Mouse (Mus musculus) C2C12 (cell line): Measurements from ENCODE around the gene Dlgap5. TPM values are rescaled to one million over a fixed set of nuclear protein-coding genes. Genes with fewer than 3 reads are reported as not detected.

Experiments used
- H3K27me3 ChIP-seq: one replicate; pipeline ENCODE4 v1.6.1; 2011; ENCODE audit not compliant: control insufficient read depth, insufficient read depth, insufficient read length
- H3K36me3 ChIP-seq: one replicate; pipeline ENCODE4 v1.6.1; 2011; ENCODE audit not compliant: control insufficient read depth, insufficient read depth
- H3K4me3 ChIP-seq: one replicate; pipeline ENCODE4 v1.5.1; 2011; ENCODE audit warnings: mild to moderate bottlenecking, control low read depth; ENCODE audit not compliant: poor library complexity, insufficient read depth, severe bottlenecking
- H3K79me2 ChIP-seq: one replicate; pipeline ENCODE4 v1.6.1; 2011; ENCODE audit not compliant: control insufficient read depth, insufficient read depth
- H3K79me3 ChIP-seq: one replicate; pipeline ENCODE4 v1.6.1; 2011; ENCODE audit warnings: low read depth, control low read depth
- H3ac ChIP-seq: one replicate; pipeline ENCODE3; 2011; ENCODE audit warnings: low read depth; ENCODE audit not compliant: control insufficient read depth, insufficient read length
- CEBPB ChIP-seq: IDR thresholded peaks from one replicate; pipeline ENCODE4 v1.6.1; 2011; ENCODE audit warnings: low read depth, mild to moderate bottlenecking, control low read depth, moderate library complexity
- CTCF ChIP-seq: IDR thresholded peaks from one replicate; pipeline ENCODE4 v1.5.1; 2011; ENCODE audit not compliant: control insufficient read depth, insufficient read depth, insufficient read length
- FOSL1 ChIP-seq: IDR thresholded peaks from one replicate; pipeline ENCODE4 v1.8.0; 2011; ENCODE audit warnings: mild to moderate bottlenecking, low read length; ENCODE audit not compliant: poor library complexity, insufficient read depth, severe bottlenecking
- MAX ChIP-seq: IDR thresholded peaks from one replicate; pipeline ENCODE4 v1.6.1; 2011; ENCODE audit warnings: mild to moderate bottlenecking, control low read depth
- MYOD1 ChIP-seq: IDR thresholded peaks from one replicate; pipeline ENCODE4 v1.6.1; 2011; ENCODE audit warnings: low read depth; ENCODE audit not compliant: control insufficient read depth, insufficient read length
- MYOG ChIP-seq: IDR thresholded peaks from one replicate; pipeline ENCODE4 v1.6.1; 2011; ENCODE audit not compliant: control insufficient read depth, insufficient read length; ENCODE audit errors: extremely low read depth
- USF1 ChIP-seq: IDR thresholded peaks from one replicate; pipeline ENCODE4 v1.6.1; 2011; ENCODE audit warnings: low read depth, mild to moderate bottlenecking, control low read depth, moderate library complexity
- polyA plus RNA-seq: library from polyadenylated mRNA; unstranded; fragments of >200 nt; fragmentation: generic; extraction: Trizol; gene quantifications from one replicate; pipeline ENCODE4 v1.2.1, GENCODE M21; 2012; ENCODE audit warnings: missing spikeins

The Dlgap5 gene
- polyA plus RNA-seq, 1 experiment = 34.2 TPM

DNA sequence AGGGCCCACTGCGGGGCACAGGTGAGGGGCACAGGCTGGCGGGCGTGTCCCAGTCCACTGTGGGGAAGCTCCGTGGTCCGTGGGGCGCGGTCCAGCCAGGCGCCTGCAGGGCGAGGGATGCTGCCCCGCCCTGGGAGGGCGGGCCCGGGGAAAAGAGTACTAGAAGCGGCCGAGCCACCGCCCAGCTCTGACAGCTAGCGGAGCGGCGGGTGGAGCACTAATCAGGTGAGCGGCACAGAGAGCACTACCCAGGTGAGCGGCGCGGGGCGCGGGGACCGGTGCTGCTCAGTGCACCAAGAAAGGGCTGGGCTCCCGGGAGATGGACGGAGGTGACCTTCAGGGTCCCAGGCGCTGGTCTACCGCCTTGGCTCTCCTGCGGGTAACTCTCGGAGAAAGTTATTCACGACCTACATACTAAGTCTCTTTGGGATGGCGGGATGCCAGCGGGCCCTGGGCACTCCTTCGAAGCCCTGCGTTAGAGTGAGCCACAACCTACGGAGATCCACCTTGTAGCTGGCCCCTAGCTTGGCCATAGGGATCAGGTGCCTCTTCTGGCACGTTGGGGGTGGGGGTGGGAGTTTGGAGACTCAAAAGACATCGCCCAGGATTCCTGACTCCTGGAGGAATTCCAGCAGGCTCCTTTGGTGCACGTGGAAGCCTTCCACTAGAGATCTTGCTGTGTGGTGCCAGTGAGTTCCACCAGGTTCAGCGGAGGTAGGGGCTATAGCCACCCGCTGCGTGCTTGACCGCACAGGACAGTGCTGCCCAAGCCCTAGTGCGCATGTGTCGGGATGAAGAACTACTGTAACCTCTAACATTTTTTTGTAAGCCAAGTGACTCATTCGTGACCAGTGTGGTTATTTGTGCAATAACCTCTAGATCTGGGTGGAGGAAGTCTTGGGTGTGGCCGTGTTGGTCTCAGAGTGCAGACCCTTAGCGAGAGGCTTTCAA lies 44.2 kb downstream of the Dlgap5 start:
- peaks cover 20% of the 10 kb centered on the region for H3K36me3 ChIP-seq
- peak overlapping the region; percentile 90 for H3K4me3 ChIP-seq
- peaks cover 56% of the 10 kb centered on the region for H3K79me2 ChIP-seq
- peak overlapping the region; percentile 80 for H3ac ChIP-seq
- TF ChIP-seq CTCF = no peak
- no peak for TF ChIP-seq USF1
- TF ChIP-seq CEBPB = peak; percentile 99
- no peak for TF ChIP-seq MYOD1
- peak; percentile 73 for TF ChIP-seq FOSL1
- no peak for TF ChIP-seq MYOG
- no peak for TF ChIP-seq MAX
- peaks cover 42% of the 10 kb centered on the region for H3K79me3 ChIP-seq
- no peaks in the 10 kb centered on the region for H3K27me3 ChIP-seq

DNA sequence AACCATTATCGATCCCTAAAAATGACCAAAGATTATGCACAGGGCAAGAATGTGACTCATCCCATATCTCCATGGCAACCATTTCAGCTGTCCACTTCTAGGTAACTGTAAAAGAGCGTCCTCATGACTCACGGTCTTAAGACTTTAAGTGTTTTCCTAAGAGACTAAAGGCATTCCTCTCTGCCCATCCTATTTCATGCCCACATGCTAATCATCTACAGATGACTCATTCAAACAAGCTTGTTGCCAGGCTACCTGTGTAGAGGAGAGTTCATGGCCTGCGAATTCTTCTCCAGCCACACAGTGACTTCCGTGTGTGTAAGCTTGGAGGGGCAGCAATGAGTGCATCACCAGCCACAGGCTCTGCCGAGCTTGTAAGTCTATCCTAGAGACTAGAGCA lies 46.5 kb downstream of the Dlgap5 start:
- H3ac ChIP-seq = no peak overlapping the region
- peaks cover 35% of the 10 kb centered on the region for H3K79me2 ChIP-seq
- H3K36me3 ChIP-seq = peaks cover 8% of the 10 kb centered on the region
- TF ChIP-seq MYOD1 (peak; percentile 76), MAX (no peak), CTCF (no peak), MYOG (no peak), CEBPB (no peak), USF1 (no peak), FOSL1 (peak; percentile 84)
- H3K4me3 ChIP-seq = no peak overlapping the region
- H3K27me3 ChIP-seq = no peaks in the 10 kb centered on the region
- peaks cover 23% of the 10 kb centered on the region for H3K79me3 ChIP-seq

DNA sequence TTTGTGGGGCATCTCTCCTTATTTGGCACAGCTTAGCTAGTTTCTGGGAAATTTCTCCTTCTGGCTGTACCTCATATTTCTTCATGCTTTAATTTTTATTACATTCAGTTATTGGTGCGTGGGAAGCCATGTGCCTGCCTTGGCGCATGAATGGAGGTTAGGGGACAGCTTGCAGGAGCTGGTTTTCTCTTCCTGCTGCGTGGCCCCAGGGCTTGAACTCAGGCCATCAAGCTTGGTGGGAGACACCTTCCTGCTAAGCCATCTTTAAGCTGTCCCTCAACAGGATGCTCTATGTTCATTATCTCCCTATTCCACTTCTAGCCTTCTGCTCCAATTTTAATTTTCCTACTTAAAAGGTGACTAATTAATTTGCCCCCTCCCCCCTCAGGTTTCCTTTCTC lies 47.4 kb downstream of the Dlgap5 start:
- H3K36me3 ChIP-seq = peaks cover 4% of the 10 kb centered on the region

DNA sequence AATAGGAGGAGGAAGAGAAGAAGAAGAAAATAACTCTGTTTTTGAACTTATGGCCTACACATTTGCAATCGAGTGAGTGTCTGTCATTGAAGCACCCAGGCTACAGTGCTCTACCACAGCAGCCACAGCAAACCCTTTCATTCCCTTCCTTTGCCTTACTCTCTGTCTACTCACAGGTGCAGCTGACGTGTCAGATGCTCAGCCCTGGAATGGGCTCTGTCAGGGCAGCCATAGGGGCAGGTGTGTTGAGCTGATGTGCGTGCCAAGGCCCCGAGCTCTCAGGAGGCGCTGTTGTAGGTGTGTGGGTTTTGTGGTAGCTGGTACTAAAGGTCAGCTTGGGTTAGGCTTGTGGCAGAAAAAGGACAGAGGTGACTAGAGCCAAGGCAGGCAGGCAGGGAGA lies 48.5 kb downstream of the Dlgap5 start:
- Histone ChIP-seq H3K79me2 (peaks cover 15% of the 10 kb centered on the region), H3K4me3 (no peak overlapping the region), H3K36me3 (no peaks in the 10 kb centered on the region), H3K79me3 (peaks cover 6% of the 10 kb centered on the region), H3ac (no peak overlapping the region), H3K27me3 (no peaks in the 10 kb centered on the region)
- TF ChIP-seq MYOG = no peak
- TF ChIP-seq FOSL1 = no peak
- no peak for TF ChIP-seq CTCF
- TF ChIP-seq USF1 = no peak
- no peak for TF ChIP-seq CEBPB
- no peak for TF ChIP-seq MYOD1
- TF ChIP-seq MAX = no peak

More for the DNA sequence above, 47.4 kb downstream of the Dlgap5 start:
- no peak for TF ChIP-seq MAX
- Histone ChIP-seq H3K79me3 (peaks cover 16% of the 10 kb centered on the region), H3K79me2 (peaks cover 26% of the 10 kb centered on the region), H3K27me3 (no peaks in the 10 kb centered on the region), H3K4me3 (no peak overlapping the region), H3ac (no peak overlapping the region)

DNA sequence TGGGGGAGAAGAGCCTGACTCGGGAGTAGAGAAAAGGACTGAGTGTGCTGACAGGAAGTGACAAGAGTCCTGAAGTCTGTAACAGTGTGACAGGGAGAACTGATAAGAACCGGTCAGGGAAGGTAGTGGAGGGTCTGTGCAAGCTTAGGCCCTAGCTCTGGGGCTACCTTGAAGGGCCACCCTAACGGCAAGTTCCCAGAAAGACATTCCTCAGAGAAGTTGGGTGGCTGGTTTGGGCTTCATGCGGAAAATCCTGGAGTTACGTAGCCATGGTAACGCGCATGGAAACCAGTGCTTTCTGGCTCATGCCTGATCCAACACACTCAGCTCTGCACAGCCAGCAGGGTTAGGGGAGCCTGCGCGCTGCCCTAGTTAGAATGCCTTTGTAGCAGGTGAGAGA lies 50.7 kb downstream of the Dlgap5 start, which contains the start of gene Lgals3:
Lgals3 (plus strand) TSS at position 291 of the 400 bp plus-strand sequence.
- Histone ChIP-seq H3K27me3 (no peaks in the 10 kb centered on the region), H3K79me3 (no peaks in the 10 kb centered on the region), H3ac (no peak within 1 kb of the TSS), H3K36me3 (no peaks in the 10 kb centered on the region), H3K4me3 (no peak within 1 kb of the TSS), H3K79me2 (no peaks in the 10 kb centered on the region)
- TF ChIP-seq CEBPB (no peak), MYOD1 (no peak), MYOG (no peak), FOSL1 (no peak), CTCF (no peak), USF1 (no peak), MAX (no peak)
